Mouse (Mus musculus) lung, postnatal 25 days (tissue): ENCODE results near the gene Eefsec.

Source experiments
- DNase-seq: peaks from one replicate; pipeline ENCODE4 v3.0.0; 2022; ENCODE audit warnings: low spot score

Eefsec gene

DNA sequence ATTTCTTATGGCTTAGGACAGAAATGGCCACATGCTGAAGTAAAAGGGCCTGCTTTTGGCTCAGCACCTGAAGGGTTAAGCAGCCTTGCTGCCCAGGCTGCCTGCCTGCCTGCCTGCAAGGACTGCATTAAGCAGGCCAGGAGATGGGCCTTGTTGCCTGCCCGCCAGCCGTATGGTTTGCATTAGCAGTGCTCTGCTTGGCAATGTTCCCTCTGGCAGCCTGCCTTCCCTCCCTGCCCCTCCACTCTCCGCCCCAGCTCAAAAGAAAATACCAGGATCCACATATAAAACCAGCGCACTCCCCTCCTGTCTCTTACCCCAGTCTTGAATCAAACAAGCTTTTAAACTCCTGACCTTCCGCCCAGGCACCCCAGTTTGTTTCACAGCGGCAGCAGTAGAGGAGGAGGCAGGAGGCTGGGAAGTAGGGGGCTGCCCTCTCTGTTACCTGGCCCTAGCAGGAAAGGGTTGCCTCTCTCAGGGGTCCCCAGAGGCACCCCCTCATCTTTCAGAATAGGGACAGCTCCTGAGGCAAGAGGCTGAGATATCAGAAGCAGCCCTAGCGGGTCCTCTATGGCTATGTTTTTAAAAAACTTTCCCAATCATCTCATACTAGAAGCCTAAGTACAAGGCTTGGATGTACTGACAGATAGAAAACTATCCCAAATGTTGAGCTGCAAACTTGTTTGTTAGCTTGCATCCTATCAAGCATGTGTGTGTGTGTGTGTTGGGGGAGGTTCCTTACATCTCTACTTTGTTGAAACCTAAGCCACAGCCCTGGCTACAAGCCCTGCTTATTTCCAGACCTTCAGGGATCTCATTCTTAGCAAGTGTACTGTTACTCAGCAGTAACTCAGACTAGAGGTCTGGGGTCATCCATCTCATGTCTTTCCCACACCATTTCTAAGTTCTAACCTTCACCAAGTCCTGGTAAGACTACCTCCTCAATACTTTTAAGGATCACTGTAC lies 102.6 kb downstream of the Eefsec start:
- DNase-seq = peak; percentile 52

GRCm38 (mm10) chr6:88342965-88343364 lies 103.4 kb downstream of the Eefsec start:
- DNase-seq = no peak

GRCm38 (mm10) chr6:88341182-88341581 lies 105.2 kb downstream of the Eefsec start:
- no peak for DNase-seq

DNA sequence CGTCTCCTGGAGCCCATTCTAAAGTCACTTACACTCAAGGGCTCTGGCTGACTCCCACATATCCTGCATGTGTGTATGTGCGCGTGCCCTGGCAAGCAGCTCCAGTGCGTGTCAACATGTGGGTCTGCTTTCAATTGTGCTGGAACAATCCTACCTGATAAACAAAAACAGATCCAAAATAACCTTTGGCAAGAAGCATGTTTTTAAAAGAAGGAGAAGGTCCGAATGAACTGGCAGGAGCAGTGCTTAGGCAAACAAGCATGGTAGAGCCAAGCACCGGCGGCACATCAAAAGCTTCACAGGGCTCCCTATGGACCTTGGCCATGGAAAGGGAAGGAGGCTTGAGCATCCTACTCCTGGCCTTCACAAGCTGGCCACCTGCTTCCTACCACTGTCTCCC lies 105.6 kb downstream of the Eefsec start:
- DNase-seq = no peak

DNA sequence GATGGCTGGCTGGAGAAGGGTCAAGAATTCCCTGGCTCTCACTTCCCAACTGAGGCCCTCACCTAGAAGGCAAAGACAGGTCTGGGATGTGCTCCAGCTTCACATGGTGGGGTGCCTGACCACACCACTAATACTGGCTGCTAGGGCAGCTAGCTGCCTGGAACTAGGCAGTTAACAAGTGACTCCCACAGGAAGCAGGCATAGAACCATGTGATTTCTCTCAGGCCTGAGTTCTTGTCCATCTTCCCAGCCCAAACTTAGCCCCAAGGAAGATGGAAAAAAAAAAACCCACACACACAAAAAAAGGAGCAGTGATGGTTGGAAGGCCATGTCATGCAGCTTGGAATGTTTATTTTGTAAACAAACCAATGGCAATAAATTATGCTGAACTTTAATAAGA lies 117.0 kb downstream of the Eefsec start:
- DNase-seq = no peak

GRCm38 (mm10) chr6:88321879-88322278 lies 124.5 kb downstream of the Eefsec start:
- DNase-seq = peak; percentile 84

DNA sequence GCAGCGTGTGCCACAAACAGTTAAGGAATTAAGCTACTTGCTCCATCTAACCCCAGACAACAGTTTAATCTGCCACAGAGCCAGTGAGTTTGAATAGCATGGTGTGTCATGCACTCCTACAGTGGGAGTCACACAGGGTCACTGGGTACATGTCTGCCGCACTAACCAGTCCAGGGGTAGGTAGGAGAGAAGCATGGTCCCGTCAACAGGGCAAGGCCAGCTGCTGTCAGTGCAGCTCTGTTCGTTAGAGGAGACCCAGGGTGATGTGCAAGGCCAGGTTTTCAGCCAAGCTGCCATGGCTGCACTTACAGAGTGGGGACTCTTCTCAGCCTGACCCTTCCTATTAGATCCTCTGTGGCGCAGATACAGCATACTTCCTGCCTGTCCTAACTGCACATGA lies 125.1 kb downstream of the Eefsec start:
- no peak for DNase-seq

DNA sequence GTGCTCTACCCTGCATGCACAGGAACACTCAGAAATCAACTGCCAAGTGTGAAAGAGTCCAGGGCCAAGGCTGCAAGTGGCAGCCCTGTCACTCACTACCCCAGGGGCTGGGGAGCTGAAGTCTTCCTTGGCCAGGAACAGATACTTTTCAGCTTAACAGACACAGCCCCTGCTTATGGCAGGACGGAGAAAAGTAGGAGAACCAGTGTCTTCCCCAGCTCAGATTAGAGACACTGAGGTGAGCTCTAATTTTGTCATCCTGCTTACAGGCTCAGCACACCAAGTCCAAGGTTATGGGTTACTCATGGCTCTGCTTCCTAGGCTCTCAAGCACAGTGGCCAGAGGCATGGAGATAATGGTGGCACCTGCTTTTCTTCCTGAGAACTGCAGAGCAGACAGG lies 126.6 kb downstream of the Eefsec start:
- no peak for DNase-seq

DNA sequence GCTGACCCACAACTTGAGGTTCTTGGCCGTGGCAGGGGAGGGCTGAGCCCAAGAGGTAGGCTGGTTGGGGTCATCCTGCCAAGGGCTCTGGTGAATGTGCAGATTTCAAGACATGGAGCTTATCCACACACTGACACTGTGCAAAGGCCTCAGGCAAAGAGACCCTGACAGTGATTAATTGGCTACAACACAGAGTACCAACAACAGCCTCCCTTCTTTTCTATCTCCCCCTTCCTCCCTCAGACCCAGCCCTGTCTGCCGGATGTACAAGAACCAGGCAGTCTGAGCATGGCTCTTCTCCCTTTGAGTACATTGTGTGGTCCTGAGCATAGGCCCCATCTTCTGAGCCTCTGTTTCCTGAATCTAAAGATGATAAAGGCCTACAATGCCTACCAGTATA lies 131.0 kb downstream of the Eefsec start:
- no peak for DNase-seq

GRCm38 (mm10) chr6:88313937-88314336 lies 132.4 kb downstream of the Eefsec start:
- no peak for DNase-seq

GRCm38 (mm10) chr6:88311593-88311992 lies 134.7 kb downstream of the Eefsec start:
- DNase-seq = no peak

GRCm38 (mm10) chr6:88306100-88306746 lies 140.1 kb downstream of the Eefsec start:
- peak; percentile 10 for DNase-seq

- no peak for DNase-seq
These were observed 145.1 kb downstream of the Eefsec start for GRCm38 (mm10) chr6:88301234-88301633.

GRCm38 (mm10) chr6:88299491-88299890 lies 146.8 kb downstream of the Eefsec start:
- no peak for DNase-seq

- no peak for DNase-seq
These were observed 153.9 kb downstream of the Eefsec start for GRCm38 (mm10) chr6:88292274-88292909.

DNA sequence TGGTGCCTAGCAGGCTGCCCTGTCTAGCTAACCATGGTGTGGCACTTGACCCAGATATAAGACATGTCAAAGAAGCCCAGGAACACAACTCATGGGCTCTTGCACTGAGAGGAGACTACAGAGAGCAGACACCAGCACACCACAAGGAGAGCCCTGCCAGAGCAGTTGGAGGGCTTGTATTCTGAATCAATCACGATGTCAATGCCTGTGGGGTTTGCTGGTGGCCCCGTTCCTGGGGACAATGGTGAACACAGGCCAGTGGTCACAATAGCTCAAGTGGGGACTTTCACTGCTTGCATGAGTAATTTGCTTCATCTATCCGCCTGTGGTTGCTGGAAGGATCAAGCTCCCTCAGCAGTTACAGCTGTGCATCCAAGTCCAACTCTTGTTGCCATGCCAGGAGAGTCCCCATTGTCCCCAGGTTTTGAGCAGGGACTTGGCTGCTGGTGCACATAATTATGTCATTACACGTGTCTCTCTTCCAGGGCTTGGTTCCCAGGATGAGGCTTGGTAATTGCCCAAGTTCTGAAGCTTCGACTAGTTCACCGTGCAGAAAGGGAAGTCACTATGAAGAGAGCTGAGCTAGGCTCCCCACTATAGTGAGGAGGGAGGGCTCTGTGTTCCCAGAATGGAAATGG lies 156.1 kb downstream of the Eefsec start:
- no peak for DNase-seq

GRCm38 (mm10) chr6:88278141-88278540 lies 168.2 kb downstream of the Eefsec start:
- no peak for DNase-seq

GRCm38 (mm10) chr6:88277242-88277641 lies 169.1 kb downstream of the Eefsec start:
- DNase-seq = no peak

DNA sequence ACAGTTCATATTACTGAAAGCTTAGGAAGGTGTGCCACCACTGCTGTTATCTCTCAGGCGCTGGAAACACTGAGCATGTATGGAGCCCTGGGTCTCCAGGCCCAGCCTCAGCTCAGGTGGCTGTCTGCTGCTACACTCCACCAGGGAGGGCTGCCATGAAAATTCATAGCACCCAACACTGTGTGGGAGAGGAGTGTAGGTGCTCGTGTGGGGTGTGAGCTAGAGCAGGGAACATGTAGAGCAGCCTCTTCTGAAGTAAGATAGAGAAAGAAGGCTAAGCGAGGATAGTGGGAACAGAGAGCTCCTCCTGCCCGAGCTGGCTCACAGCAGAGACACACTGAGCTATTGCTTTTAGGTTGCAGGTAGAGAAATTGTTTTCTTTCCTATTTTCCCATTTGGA lies 170.1 kb downstream of the Eefsec start:
- no peak for DNase-seq

- no peak for DNase-seq
These were observed 171.7 kb downstream of the Eefsec start for GRCm38 (mm10) chr6:88274623-88275022.

DNA sequence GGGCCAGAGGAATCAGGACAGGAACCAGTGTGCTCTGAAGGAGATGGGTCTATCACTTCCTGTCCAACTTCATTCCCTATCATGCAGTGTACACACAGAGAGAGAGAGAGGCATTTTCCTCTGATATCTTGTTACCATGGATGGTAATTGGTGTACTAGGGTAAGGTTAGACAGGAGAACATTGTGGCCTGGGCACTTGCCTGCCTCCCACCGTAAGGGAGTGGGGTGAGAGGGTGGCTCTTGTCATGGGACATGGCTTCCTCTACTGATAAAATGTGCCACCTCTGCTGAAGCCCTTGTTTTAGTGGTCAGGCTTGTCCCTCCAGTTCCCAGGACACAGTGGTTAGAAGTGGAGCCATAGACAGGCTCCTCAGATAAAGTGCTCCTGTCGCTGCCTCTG lies 178.4 kb downstream of the Eefsec start:
- no peak for DNase-seq

DNA sequence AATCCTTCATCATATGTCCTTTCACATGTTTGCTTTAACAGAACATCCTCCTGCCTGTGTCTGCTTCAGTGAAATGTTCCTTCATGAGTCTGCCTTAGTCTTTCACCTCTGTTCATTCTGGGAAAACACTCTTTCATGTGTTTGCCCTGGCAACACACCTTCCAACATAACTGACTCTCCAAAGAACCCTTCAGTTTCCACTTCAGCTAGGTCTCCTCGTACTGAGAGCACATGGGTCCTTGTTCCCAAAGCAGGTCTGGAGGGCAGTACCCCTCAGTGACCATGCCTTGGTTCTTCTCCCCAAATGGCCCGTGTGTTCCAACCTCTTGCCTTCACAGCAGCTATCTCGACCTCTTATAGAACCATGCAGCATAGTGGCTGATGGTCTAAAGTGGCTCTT lies 179.3 kb downstream of the Eefsec start:
- DNase-seq = peak; percentile 48
